Mouse (Mus musculus) liver, adult 2 months (tissue): ENCODE measurements at regions not wholly inside any gene's neighbourhood (a gene's known extent, or its start where the extent isn't known, plus 50 kb on each side); places are given as distances from the start of the nearest gene placed in this dataset.

Experiments used
- DNase-seq: peaks from one replicate; pipeline ENCODE4 v3.0.0-alpha.2; 2011; ENCODE audit warnings: low read depth, low spot score; ENCODE audit errors: extremely low read depth
- H3K27ac ChIP-seq: fragments of 200-500 bp; replicated peaks from 2 replicates; pipeline ENCODE4 v1.5.1; 2012; ENCODE audit warnings: low read depth, mild to moderate bottlenecking, control low read depth, inconsistent platforms, low read length; ENCODE audit not compliant: insufficient read depth
- H3K27me3 ChIP-seq: fragments of 200-500 bp; 2 replicates; pipeline ENCODE4 v1.6.1; 2012; ENCODE audit warnings: mild to moderate bottlenecking, moderate library complexity, low read length, inconsistent platforms; ENCODE audit not compliant: control insufficient read depth, insufficient read depth
- H3K36me3 ChIP-seq: fragments of 200-500 bp; 2 replicates; pipeline ENCODE4 v1.6.1; 2012; ENCODE audit warnings: low read length, inconsistent platforms; ENCODE audit not compliant: control insufficient read depth, insufficient read depth
- H3K4me1 ChIP-seq: fragments of 200-500 bp; 2 replicates; pipeline ENCODE4 v1.6.1; 2011; ENCODE audit warnings: low read length; ENCODE audit not compliant: control insufficient read depth, insufficient read depth
- H3K4me3 ChIP-seq: fragments of 200-500 bp; 2 replicates; pipeline ENCODE4 v1.5.1; 2011; ENCODE audit warnings: low read depth, mild to moderate bottlenecking, control low read depth, low read length, moderate library complexity; ENCODE audit not compliant: insufficient read depth
- H3K79me2 ChIP-seq: fragments of 200-500 bp; 2 replicates; pipeline ENCODE4 v1.6.1; 2012; ENCODE audit warnings: inconsistent platforms, mild to moderate bottlenecking, low read length, moderate library complexity; ENCODE audit not compliant: control insufficient read depth, insufficient read depth
- H3K9ac ChIP-seq: fragments of 200-500 bp; 2 replicates; pipeline ENCODE4 v1.6.1; 2012; ENCODE audit warnings: low read depth, mild to moderate bottlenecking, control low read depth, inconsistent platforms, low read length
- CTCF ChIP-seq: fragments of 200-500 bp; IDR thresholded peaks from 2 replicates; pipeline ENCODE4 v1.5.1; 2011; ENCODE audit warnings: low read depth, low read length, control low read depth
- POLR2A ChIP-seq: fragments of 200-500 bp; IDR thresholded peaks from 2 replicates; pipeline ENCODE4 v1.6.1; 2011; ENCODE audit warnings: low read length, control low read depth; ENCODE audit not compliant: insufficient read depth; ENCODE audit errors: extremely low read depth
- WGBS: fragments of 180-500 bp; shearing (Covaris S2); methylation state at CpG from one replicate; pipeline ENCODE4 v1.1.7; 2018; 5-methylcytosine and 5-hydroxymethylcytosine counted together

DNA sequence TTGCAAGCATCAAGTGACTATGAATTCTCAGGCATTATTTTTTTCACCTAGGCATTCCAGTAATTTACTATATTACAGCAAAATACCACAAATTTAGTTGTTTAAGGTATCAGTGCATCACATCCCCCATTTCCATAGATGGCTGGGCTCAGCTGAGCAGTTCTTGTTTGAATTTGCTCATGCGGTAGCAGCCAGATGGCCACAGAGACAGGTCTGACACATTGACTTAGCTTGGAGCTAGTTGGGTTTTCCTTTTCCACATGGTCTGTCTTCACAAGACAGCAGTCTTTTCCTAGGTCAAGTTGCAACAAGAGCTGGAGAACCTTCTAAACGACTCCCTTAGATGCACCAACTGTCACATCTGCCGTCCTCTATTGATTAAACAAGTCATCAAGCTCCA lies 232.9 kb upstream of the Clnk start:
- Histone ChIP-seq H3K4me1 (no peaks in the 10 kb centered on the region), H3K27ac (no peak overlapping the region), H3K9ac (no peak overlapping the region), H3K27me3 (no peaks in the 10 kb centered on the region), H3K36me3 (no peaks in the 10 kb centered on the region), H3K4me3 (no peak overlapping the region), H3K79me2 (no peaks in the 10 kb centered on the region)
- 78% methylated on average over 3 of the region's 3 CpGs for WGBS
- DNase-seq = no peak
- TF ChIP-seq POLR2A (no peak), CTCF (no peak)

DNA sequence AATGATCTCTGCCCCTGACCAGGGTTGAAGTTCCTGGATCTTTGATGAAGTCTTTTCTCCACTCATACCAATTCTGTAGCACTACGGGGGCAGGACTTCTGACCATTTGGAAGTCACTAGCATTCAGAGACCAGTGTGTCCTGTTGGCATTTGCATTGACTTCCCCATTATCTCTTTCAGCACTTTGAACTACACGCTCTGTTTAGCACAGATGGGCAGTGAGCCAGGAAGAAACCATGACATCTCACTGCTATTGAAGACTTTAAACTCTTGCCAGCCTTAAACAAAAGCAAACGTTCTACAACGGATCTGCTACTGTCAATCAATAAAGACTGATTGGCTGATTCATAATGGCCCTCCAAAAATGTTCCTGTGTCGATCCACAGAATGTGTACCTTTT lies 222.5 kb upstream of the Clnk start:
- no peak for TF ChIP-seq CTCF
- no peak for TF ChIP-seq POLR2A
- peak; percentile 60 for DNase-seq
- H3K36me3 ChIP-seq = no peaks in the 10 kb centered on the region
- H3K27ac ChIP-seq = no peak overlapping the region
- H3K9ac ChIP-seq = no peak overlapping the region
- H3K79me2 ChIP-seq = no peaks in the 10 kb centered on the region
- WGBS = 23% methylated on average over 5 of the region's 5 CpGs
- H3K4me3 ChIP-seq = no peak overlapping the region
- no peaks in the 10 kb centered on the region for H3K4me1 ChIP-seq
- H3K27me3 ChIP-seq = no peaks in the 10 kb centered on the region

DNA sequence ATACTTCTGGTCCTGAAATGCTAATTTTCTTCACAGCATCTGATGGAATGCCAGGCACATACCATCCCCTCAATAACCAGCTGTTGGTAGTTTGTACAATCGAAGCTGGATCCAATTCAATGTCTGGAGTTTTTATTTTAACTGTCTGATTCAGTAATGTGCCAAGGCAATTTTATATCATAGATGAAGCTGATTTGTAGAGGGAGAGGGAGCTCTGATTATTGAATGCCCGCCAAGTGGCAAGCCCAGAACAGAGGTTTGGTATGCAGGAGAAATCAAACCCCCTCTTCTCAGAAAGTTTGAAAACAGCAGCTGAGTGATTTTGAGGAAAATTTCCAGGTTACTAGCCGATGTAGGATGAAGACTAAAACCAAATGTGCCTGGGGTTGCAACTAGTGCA lies 218.3 kb upstream of the Clnk start:
- DNase-seq = no peak
- H3K27me3 ChIP-seq = no peaks in the 10 kb centered on the region
- no peak overlapping the region for H3K4me3 ChIP-seq
- H3K27ac ChIP-seq = no peak overlapping the region
- H3K4me1 ChIP-seq = no peaks in the 10 kb centered on the region
- TF ChIP-seq POLR2A (no peak), CTCF (no peak)
- no peak overlapping the region for H3K9ac ChIP-seq
- H3K79me2 ChIP-seq = no peaks in the 10 kb centered on the region
- H3K36me3 ChIP-seq = no peaks in the 10 kb centered on the region
- 73% methylated on average over 3 of the region's 3 CpGs for WGBS

DNA sequence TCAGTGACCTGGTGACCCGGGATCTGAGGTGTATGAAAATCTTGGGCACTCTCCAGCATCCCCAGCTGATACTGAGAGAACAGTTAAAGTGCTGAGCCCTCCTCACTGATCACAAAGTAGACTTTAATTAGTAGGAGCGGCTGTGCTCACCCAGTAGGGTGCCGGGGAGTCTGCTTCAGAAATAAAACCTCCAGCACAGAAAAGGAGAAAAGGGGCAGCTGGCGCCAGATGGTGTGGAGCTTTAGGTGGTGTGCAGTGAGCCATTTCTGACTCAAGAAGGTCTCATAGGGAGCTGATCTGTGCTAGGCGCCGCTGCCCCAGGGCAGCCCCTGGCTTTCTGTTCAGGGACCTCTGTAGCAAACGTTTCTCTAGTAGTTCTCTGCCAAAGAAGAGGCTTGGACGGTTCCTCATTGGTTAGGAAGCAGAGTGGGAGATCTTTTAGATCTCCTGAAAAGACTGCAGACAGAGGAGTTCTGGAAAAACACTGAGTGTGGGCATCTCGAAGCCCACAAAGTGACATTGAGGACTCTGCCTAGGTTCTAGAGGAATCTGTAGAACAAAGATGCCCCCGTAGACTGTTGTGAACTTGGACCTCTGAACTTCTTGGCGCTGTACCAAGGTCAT lies 200.1 kb upstream of the Clnk start:
- H3K79me2 ChIP-seq = no peaks in the 10 kb centered on the region
- peak; percentile 3 for DNase-seq
- 58% methylated on average over 11 of the region's 11 CpGs for WGBS
- no peak overlapping the region for H3K27ac ChIP-seq
- no peak for TF ChIP-seq POLR2A
- TF ChIP-seq CTCF = no peak
- H3K36me3 ChIP-seq = no peaks in the 10 kb centered on the region
- no peaks in the 10 kb centered on the region for H3K4me1 ChIP-seq
- H3K4me3 ChIP-seq = no peak overlapping the region
- no peaks in the 10 kb centered on the region for H3K27me3 ChIP-seq
- no peak overlapping the region for H3K9ac ChIP-seq

DNA sequence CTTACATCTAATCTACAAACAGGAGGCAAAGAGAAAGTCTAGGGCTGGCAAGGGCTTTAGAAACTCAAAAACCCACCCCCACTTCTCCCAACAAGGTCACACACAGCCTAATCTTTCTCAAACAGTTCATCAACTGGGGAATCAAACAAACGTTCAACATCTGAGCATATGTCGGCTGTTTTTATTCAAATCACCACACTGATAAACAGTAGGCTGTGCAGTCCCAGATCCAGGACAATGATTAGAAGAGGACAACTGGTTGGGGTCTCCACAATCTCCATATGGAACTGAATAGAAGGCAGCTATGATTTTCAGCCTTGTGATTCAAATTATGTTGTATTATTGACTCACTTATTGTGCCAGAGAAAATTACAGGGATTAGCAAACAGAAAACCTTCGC lies 193.1 kb upstream of the Clnk start:
- Histone ChIP-seq H3K79me2 (no peaks in the 10 kb centered on the region), H3K27me3 (no peaks in the 10 kb centered on the region), H3K9ac (no peak overlapping the region), H3K36me3 (no peaks in the 10 kb centered on the region), H3K4me1 (no peaks in the 10 kb centered on the region), H3K4me3 (no peak overlapping the region), H3K27ac (no peak overlapping the region)
- 43% methylated on average over 3 of the region's 3 CpGs for WGBS
- no peak for DNase-seq
- TF ChIP-seq CTCF (no peak), POLR2A (no peak)

DNA sequence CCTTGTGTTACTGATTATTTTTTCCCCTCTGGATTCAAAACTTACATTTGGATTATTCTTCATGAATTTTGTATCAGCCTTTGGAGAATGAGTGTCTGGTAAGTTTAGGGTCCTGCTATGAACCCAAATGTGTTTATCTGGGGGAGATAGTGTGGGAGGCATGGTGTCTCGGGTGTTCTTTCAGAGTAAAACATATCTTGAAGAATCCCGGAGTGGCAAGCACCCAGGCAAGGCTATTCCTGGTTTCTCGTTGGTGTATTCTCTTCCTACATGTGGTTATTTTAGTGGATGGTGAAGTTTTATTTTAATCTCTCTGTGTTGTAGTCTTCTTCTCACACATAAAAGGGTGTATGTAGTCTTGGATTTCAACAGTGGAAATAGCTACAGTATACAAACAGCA lies 186.4 kb upstream of the Clnk start:
- Histone ChIP-seq H3K9ac (no peak overlapping the region), H3K36me3 (no peaks in the 10 kb centered on the region), H3K27me3 (0 out of 2 replicates have a peak, but pooled peaks cover 2% of the 10 kb centered on the region), H3K27ac (no peak overlapping the region), H3K79me2 (no peaks in the 10 kb centered on the region), H3K4me1 (no peaks in the 10 kb centered on the region), H3K4me3 (no peak overlapping the region)
- 79% methylated on average over 3 of the region's 3 CpGs for WGBS
- no peak for TF ChIP-seq CTCF
- TF ChIP-seq POLR2A = no peak
- no peak for DNase-seq
